In the genomic region with DNA sequence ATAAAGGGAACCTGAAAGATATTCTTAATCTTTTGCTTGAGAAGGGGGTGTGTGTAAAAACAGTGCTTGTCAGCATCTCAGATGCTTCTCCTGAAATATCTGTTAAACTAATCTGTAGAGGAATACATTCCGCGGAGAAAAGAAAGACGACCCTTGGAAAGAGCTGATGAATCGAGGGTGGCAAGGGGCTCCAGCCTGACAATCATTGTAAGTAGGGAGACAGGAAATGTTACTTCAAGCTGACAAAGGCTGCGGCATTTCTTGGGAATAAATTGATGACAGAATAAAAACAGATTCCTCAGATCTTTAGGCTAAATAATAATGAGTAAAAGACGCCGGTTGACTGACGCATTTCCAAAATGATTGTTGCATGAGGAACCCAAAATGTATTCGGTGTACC, we compare ENCODE assay signal across 17 mouse cellular contexts.
DNase-seq lines count a peak whose midpoint lies in the region; ATAC-seq and TF ChIP-seq lines count a peak whose summit lies in the region.
"Had no signal": no experiment of that assay in that cellular context is flagged by ENCODE, and none has a peak within 500 bp of the region (broad histone marks: within the 10 kb centered on the region; RNA-seq: fewer than 3 reads in every experiment).

No protein-coding gene starts in this region.

- 0 out of 2 replicates have a peak overlapping the region, but pooled peaks have one; percentile 10 for H3K4me2 ChIP-seq in kidney, embryonic 15.5 days
- peak overlapping the region; percentile 1 for H3K4me2 ChIP-seq in forebrain, embryonic 16.5 days (ENCODE audit: low read length)
- peak overlapping the region; percentile 16; the same call in 1 of the 2 replicates for H3K4me2 ChIP-seq in midbrain, embryonic 13.5 days (replicated peaks)
- H3K4me2 ChIP-seq: heart, embryonic 15.5 days had no signal

- no peak for TF ChIP-seq POLR2A in cerebellum, adult 2 months (IDR thresholded peaks at IDR 0.05; ENCODE audit: borderline replicate concordance, insufficient read depth, low read length)

- H3K9me3 ChIP-seq in kidney, embryonic 15.5 days (replicated peaks), result no peaks in the 10 kb centered on the region
- H3K9me3 ChIP-seq in forebrain, embryonic 16.5 days (ENCODE audit: control insufficient read depth, low read length), result no peaks in the 10 kb centered on the region
- no peaks in the 10 kb centered on the region for H3K9me3 ChIP-seq in midbrain, embryonic 13.5 days
- H3K9me3 ChIP-seq: heart, embryonic 15.5 days; limb, embryonic 12.5 days; megakaryocyte, embryonic 14.5 days had no signal

- no peak overlapping the region for H3K27ac ChIP-seq in kidney, embryonic 15.5 days
- H3K27ac ChIP-seq in forebrain, embryonic 16.5 days (ENCODE audit: low read length), result peak overlapping the region; percentile 74
- H3K27ac ChIP-seq in midbrain, embryonic 13.5 days, result peak overlapping the region; percentile 90
- H3K27ac ChIP-seq in cerebellum, adult 2 months (ENCODE audit: insufficient read depth, low read length), result no peak overlapping the region
- H3K27ac ChIP-seq: heart, embryonic 15.5 days; left cerebral cortex, adult 2 months; liver, embryonic 14.5 days had no signal

- H3K4me3 ChIP-seq in kidney, embryonic 15.5 days (replicated peaks), result no peak overlapping the region
- no peak overlapping the region for H3K4me3 ChIP-seq in forebrain, embryonic 16.5 days (replicated peaks; ENCODE audit: low read length)
- H3K4me3 ChIP-seq in midbrain, embryonic 13.5 days (replicated peaks), result no peak overlapping the region
- H3K4me3 ChIP-seq in cerebellum, adult 2 months (replicated peaks; ENCODE audit: insufficient read depth, low read depth, low read length), result no peak overlapping the region
- H3K4me3 ChIP-seq: heart, embryonic 15.5 days; left cerebral cortex, adult 2 months; limb, embryonic 12.5 days; megakaryocyte, embryonic 14.5 days had no signal

- DNase-seq in kidney, postnatal 36 days, result no peak
- no peak for DNase-seq in adrenal gland, adult 8-10 months
- no peak for DNase-seq in cerebellum, adult 9-11 months
- no peak for DNase-seq in cerebellum, adult 2 months
- DNase-seq: cerebellum, adult 11 months; heart, adult 18-20 months; kidney, adult 9 months had no signal

- no peaks in the 10 kb centered on the region for H3K36me3 ChIP-seq in kidney, embryonic 15.5 days
- H3K36me3 ChIP-seq in forebrain, embryonic 16.5 days (ENCODE audit: control insufficient read depth, insufficient read depth), result no peaks in the 10 kb centered on the region
- H3K36me3 ChIP-seq in midbrain, embryonic 13.5 days, result no peaks in the 10 kb centered on the region
- H3K36me3 ChIP-seq: heart, embryonic 15.5 days; limb, embryonic 12.5 days had no signal

- no peak overlapping the region for H3K9ac ChIP-seq in kidney, embryonic 15.5 days
- H3K9ac ChIP-seq in forebrain, embryonic 16.5 days (replicated peaks; ENCODE audit: low read depth, low read length), result no peak overlapping the region
- 0 out of 2 replicates have a peak overlapping the region, but pooled peaks have one; percentile 19 for H3K9ac ChIP-seq in midbrain, embryonic 13.5 days (replicated peaks)
- H3K9ac ChIP-seq: heart, embryonic 15.5 days; limb, embryonic 12.5 days; liver, embryonic 14.5 days had no signal

- 40% methylated on average over 9 of the region's 9 CpGs for WGBS in kidney, embryonic 15.5 days
- 44% methylated on average over 9 of the region's 9 CpGs for WGBS in forebrain, embryonic 16.5 days
- WGBS in midbrain, embryonic 13.5 days, result 34% methylated on average over 9 of the region's 9 CpGs
- 77% methylated on average over 9 of the region's 9 CpGs for WGBS in cerebellum, adult 2 months

- no peak for TF ChIP-seq CTCF in cerebellum, adult 2 months (IDR thresholded peaks at IDR 0.05; ENCODE audit: borderline replicate concordance, insufficient read depth, low read depth, low read length)

- no peak for ATAC-seq in kidney, embryonic 15.5 days (replicated peaks; ENCODE audit: low FRiP score)
- 0 out of 2 replicates have a peak, but pooled peaks have one; percentile 8 for ATAC-seq in forebrain, embryonic 16.5 days
- no peak for ATAC-seq in midbrain, embryonic 13.5 days
- ATAC-seq: lung, postnatal 0 days; Patski had no signal

- peaks cover 10% of the 10 kb centered on the region for H3K27me3 ChIP-seq in kidney, embryonic 15.5 days
- H3K27me3 ChIP-seq in forebrain, embryonic 16.5 days (replicated peaks; ENCODE audit: control insufficient read depth, insufficient read depth, low read length), result no peaks in the 10 kb centered on the region
- H3K27me3 ChIP-seq in midbrain, embryonic 13.5 days, result no peaks in the 10 kb centered on the region
- H3K27me3 ChIP-seq in cerebellum, adult 2 months (ENCODE audit: control insufficient read depth, insufficient read depth, low read length), result no peaks in the 10 kb centered on the region; the same call in 1 of the 2 replicates
- H3K27me3 ChIP-seq: heart, embryonic 15.5 days; megakaryocyte, embryonic 14.5 days had no signal

- peaks cover 26% of the 10 kb centered on the region for H3K4me1 ChIP-seq in kidney, embryonic 15.5 days
- peaks cover 29% of the 10 kb centered on the region for H3K4me1 ChIP-seq in forebrain, embryonic 16.5 days (replicated peaks; ENCODE audit: control insufficient read depth, insufficient read depth, low read length)
- H3K4me1 ChIP-seq in midbrain, embryonic 13.5 days (replicated peaks), result peaks cover 32% of the 10 kb centered on the region
- no peaks in the 10 kb centered on the region for H3K4me1 ChIP-seq in cerebellum, adult 2 months (ENCODE audit: control insufficient read depth, insufficient read depth, low read length)
- H3K4me1 ChIP-seq: megakaryocyte, embryonic 14.5 days had no signal

Comparison
In these comparisons a context has a peak if more than half of its experiments do, and no peak if none do; other contexts are left out.
1. H3K27ac ChIP-seq: peak in forebrain, embryonic 16.5 days (single experiment) and midbrain, embryonic 13.5 days (single experiment); none in kidney, embryonic 15.5 days (single experiment) and cerebellum, adult 2 months (single experiment).
2. Peak in every context shown above with its lines, with median percentiles within 50 percentile points of each other: H3K4me2 ChIP-seq.